Mouse (Mus musculus) liver, adult 2 months (tissue): ENCODE data around the gene Gm29427. TPM values are rescaled to one million over a fixed set of nuclear protein-coding genes. Genes with fewer than 3 reads are reported as not detected.

Source experiments
- DNase-seq: peaks from one replicate; pipeline ENCODE4 v3.0.0-alpha.2; 2011; ENCODE audit warnings: low read depth, low spot score; ENCODE audit errors: extremely low read depth
- H3K27ac ChIP-seq: fragments of 200-500 bp; replicated peaks from 2 replicates; pipeline ENCODE4 v1.5.1; 2012; ENCODE audit warnings: low read depth, mild to moderate bottlenecking, control low read depth, inconsistent platforms, low read length; ENCODE audit not compliant: insufficient read depth
- H3K27me3 ChIP-seq: fragments of 200-500 bp; 2 replicates; pipeline ENCODE4 v1.6.1; 2012; ENCODE audit warnings: mild to moderate bottlenecking, moderate library complexity, low read length, inconsistent platforms; ENCODE audit not compliant: control insufficient read depth, insufficient read depth
- H3K36me3 ChIP-seq: fragments of 200-500 bp; 2 replicates; pipeline ENCODE4 v1.6.1; 2012; ENCODE audit warnings: low read length, inconsistent platforms; ENCODE audit not compliant: control insufficient read depth, insufficient read depth
- H3K4me1 ChIP-seq: fragments of 200-500 bp; 2 replicates; pipeline ENCODE4 v1.6.1; 2011; ENCODE audit warnings: low read length; ENCODE audit not compliant: control insufficient read depth, insufficient read depth
- H3K4me3 ChIP-seq: fragments of 200-500 bp; 2 replicates; pipeline ENCODE4 v1.5.1; 2011; ENCODE audit warnings: low read depth, mild to moderate bottlenecking, control low read depth, low read length, moderate library complexity; ENCODE audit not compliant: insufficient read depth
- H3K79me2 ChIP-seq: fragments of 200-500 bp; 2 replicates; pipeline ENCODE4 v1.6.1; 2012; ENCODE audit warnings: inconsistent platforms, mild to moderate bottlenecking, low read length, moderate library complexity; ENCODE audit not compliant: control insufficient read depth, insufficient read depth
- H3K9ac ChIP-seq: fragments of 200-500 bp; 2 replicates; pipeline ENCODE4 v1.6.1; 2012; ENCODE audit warnings: low read depth, mild to moderate bottlenecking, control low read depth, inconsistent platforms, low read length
- CTCF ChIP-seq: fragments of 200-500 bp; IDR thresholded peaks from 2 replicates; pipeline ENCODE4 v1.5.1; 2011; ENCODE audit warnings: low read depth, low read length, control low read depth
- POLR2A ChIP-seq: fragments of 200-500 bp; IDR thresholded peaks from 2 replicates; pipeline ENCODE4 v1.6.1; 2011; ENCODE audit warnings: low read length, control low read depth; ENCODE audit not compliant: insufficient read depth; ENCODE audit errors: extremely low read depth
- WGBS: fragments of 180-500 bp; shearing (Covaris S2); methylation state at CpG from one replicate; pipeline ENCODE4 v1.1.7; 2018; 5-methylcytosine and 5-hydroxymethylcytosine counted together
- polyA plus RNA-seq: library from polyadenylated mRNA; depleted of rRNA; stranded (reverse); fragments of >200 nt; gene quantifications from 2 replicates; pipeline ENCODE4 v1.2.3, GENCODE M21; 2012
- total RNA-seq: library from RNA; depleted of rRNA; stranded (reverse); fragments of >200 nt; gene quantifications from 2 replicates; pipeline ENCODE4 v1.2.3, GENCODE M21; 2014

Gene Gm29427
- total and polyA plus RNA-seq, 2 experiments: not detected

DNA sequence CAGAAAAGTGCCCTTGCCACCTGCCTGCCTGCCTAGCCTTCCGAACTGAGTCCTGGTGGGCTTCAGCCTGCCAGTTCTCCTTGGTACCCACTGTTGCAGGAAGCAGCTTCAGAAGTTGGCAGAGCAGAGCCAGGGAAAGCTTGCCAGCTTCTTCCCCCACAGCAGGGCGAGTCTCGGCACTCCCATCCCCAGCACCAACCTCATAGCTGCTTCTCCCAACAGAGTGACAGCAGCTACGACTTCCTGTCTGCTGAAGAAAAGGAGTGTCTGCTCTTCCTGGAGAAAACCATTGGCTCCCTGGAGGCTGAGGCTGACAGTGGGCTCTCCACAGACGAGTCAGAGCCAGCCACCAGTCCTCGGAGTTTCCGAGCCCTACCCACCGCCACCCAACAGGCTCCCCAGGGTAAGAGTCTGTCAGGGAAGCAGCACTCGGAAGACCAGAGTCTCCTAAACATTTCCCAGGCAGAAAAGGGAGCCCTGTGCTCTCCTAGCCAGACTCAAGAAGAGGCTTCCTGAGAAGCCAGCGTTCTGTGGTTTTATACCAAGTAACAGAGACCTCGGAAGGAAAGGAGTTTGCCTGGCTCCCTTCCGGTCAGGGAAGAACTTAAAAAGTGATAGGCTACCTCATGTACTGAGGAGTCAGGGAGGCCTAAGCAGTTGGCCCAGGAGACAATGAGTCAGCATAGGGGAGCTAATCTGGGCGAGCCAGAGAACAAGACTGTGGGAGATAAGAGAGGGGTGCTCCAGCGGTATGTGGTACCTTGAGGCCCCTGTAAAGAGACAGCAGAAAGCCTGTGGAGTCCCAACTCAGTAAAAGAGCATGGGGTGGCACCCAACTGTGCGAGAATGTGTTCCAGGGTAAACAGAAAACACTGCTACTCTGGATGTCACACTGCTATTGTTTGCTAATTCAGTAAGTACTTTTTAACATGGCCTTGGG, 25.5 kb upstream of the Gm29427 start:
- Histone ChIP-seq H3K4me1 (peaks cover 12% of the 10 kb centered on the region), H3K4me3 (no peak overlapping the region), H3K79me2 (no peaks in the 10 kb centered on the region), H3K9ac (0 out of 2 replicates have a peak overlapping the region, but pooled peaks have one; percentile 0), H3K27me3 (no peaks in the 10 kb centered on the region), H3K27ac (0 out of 2 replicates have a peak overlapping the region, but pooled peaks have one; percentile 15), H3K36me3 (no peaks in the 10 kb centered on the region)
- DNase-seq: peak; percentile 43
- WGBS: 65% methylated on average over 15 of the region's 15 CpGs
- no peak for TF ChIP-seq POLR2A
- no peak for TF ChIP-seq CTCF

- H3K9ac ChIP-seq: no peak overlapping the region
- no peaks in the 10 kb centered on the region for H3K36me3 ChIP-seq
- no peak overlapping the region for H3K4me3 ChIP-seq
- H3K79me2 ChIP-seq: peaks cover 2% of the 10 kb centered on the region; the same call in 1 of the 2 replicates
- no peak overlapping the region for H3K27ac ChIP-seq
- no peaks in the 10 kb centered on the region for H3K27me3 ChIP-seq
- DNase-seq: peak; percentile 36
- peaks cover 12% of the 10 kb centered on the region for H3K4me1 ChIP-seq
- 63% methylated on average over 4 of the region's 4 CpGs for WGBS
- no peak for TF ChIP-seq CTCF
- no peak for TF ChIP-seq POLR2A
Observed at GRCm38 (mm10) chr1:130740227-130740648, 24.6 kb upstream of the Gm29427 start.

DNA sequence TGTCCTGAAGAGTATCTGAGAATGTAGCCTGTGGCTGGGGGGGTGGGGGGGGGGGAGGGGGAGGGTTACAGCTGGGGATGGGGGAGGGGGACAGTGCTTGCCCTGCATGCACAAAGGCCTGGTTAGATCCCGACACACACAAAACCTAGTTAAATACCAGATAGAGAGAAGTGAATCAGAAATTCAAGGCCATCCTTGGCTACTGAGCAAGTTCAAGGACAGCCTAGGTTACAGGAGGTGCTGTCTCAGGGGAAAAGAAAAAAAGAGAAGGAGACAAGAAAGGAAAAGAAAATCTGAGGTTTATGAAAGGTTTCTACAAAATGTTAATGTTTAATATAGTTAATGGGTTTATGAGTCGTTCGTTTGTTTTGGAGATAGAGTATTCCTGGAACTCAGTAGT, 24.0 kb upstream of the Gm29427 start:
- Histone ChIP-seq H3K27ac (no peak overlapping the region), H3K9ac (no peak overlapping the region), H3K79me2 (peaks cover 3% of the 10 kb centered on the region; the same call in 1 of the 2 replicates), H3K4me3 (no peak overlapping the region), H3K27me3 (no peaks in the 10 kb centered on the region), H3K4me1 (peaks cover 13% of the 10 kb centered on the region), H3K36me3 (no peaks in the 10 kb centered on the region)
- 18% methylated on average over 3 of the region's 3 CpGs for WGBS
- TF ChIP-seq POLR2A: no peak
- no peak for TF ChIP-seq CTCF
- DNase-seq: no peak

DNA sequence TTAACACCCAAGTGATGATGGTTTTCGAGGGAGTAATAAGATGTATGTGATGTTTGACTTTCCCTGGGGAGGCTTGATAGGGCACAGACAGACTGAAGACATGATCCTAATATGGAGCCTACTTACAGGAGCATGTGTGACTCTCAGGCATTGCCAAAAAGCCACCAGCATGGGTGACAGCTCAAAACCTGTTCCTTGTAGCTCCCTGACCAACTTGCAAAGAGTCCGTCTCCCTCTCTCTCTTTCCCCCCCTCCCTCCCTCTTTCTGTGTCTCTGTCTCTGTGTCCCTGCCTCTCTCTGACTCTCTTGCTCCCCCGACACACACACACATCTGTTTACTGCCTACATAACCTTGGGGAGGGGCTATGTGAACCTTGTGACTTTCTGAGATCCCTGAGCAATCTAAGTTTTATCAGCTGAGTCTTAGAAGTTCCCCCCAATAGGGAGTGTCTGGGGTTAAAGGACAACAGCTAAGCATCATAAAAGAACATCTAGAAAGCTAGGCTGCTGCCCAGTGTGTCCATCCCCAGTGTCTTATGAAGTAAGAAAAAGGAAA, 23.0 kb upstream of the Gm29427 start:
- Histone ChIP-seq H3K27ac (no peak overlapping the region), H3K36me3 (no peaks in the 10 kb centered on the region), H3K4me3 (no peak overlapping the region), H3K4me1 (peaks cover 19% of the 10 kb centered on the region), H3K79me2 (peaks cover 3% of the 10 kb centered on the region; the same call in 1 of the 2 replicates), H3K27me3 (no peaks in the 10 kb centered on the region), H3K9ac (no peak overlapping the region)
- DNase-seq: no peak
- 94% methylated on average over 3 of the region's 3 CpGs for WGBS
- TF ChIP-seq CTCF: no peak
- TF ChIP-seq POLR2A: no peak

- no peak for DNase-seq
- WGBS: 90% methylated on average over 7 of the region's 7 CpGs
- H3K9ac ChIP-seq: no peak overlapping the region
Observed at GRCm38 (mm10) chr1:130737916-130738315, 22.3 kb upstream of the Gm29427 start.

More at GRCm38 (mm10) chr1:130737916-130738315, 22.3 kb upstream of the Gm29427 start:
- H3K27me3 ChIP-seq: no peaks in the 10 kb centered on the region
- peaks cover 22% of the 10 kb centered on the region for H3K4me1 ChIP-seq
- H3K79me2 ChIP-seq: peaks cover 3% of the 10 kb centered on the region; the same call in 1 of the 2 replicates
- no peaks in the 10 kb centered on the region for H3K36me3 ChIP-seq
- no peak overlapping the region for H3K27ac ChIP-seq
- no peak for TF ChIP-seq CTCF
- TF ChIP-seq POLR2A: no peak
- no peak overlapping the region for H3K4me3 ChIP-seq
